ENCODE assay signal across 18 mouse cellular contexts in the genomic region with DNA sequence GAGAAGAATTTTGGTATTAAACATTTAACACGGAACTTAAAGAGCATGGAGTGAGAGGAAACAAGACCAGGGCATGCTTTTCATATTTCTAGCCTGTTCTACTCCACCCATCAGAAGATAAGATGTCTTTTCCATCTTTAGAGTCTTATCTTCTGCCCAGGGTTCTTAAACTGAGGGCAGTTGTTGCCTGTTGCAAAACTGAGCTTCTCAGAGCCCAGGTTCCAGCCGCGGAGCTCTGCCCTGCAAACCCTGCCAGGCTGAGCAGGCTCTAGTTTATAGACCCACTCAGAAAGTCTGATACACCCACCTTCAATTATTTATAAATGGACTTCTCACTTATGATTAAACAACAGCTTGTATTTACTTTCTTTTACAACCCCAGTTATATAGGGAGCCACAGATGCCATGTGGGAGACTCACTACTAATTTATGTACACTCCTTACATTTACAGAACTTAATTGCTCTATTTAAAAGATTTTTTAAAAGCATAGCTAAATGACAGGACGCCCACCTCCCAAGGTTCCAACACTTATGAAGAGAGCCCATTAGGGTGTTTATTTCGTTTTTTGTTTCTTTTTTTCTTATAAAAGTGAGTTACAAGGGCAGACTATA. TPM values are rescaled to one million over a fixed set of nuclear protein-coding genes. Genes with fewer than 3 reads are reported as not detected.
A peak's percentile ranks its signal among the peaks of the same experiment; 100 is the strongest.
DNase-seq lines count a peak whose midpoint lies in the region; ATAC-seq lines count a peak whose summit lies in the region.
"Had no signal": no experiment of that assay in that cellular context is flagged by ENCODE, and none has a peak within 500 bp of the region (broad histone marks: within the 10 kb centered on the region; RNA-seq: fewer than 3 reads in every experiment).

No protein-coding gene starts in this region.

- H3K36me3 ChIP-seq in erythroblast, embryonic 14.5 days (ENCODE audit: control insufficient read depth): peaks cover 95% of the 10 kb centered on the region
- H3K36me3 ChIP-seq in heart, embryonic 15.5 days: peaks cover 6% of the 10 kb centered on the region; the same call in 1 of the 2 replicates
- peaks cover 12% of the 10 kb centered on the region for H3K36me3 ChIP-seq in limb, embryonic 13.5 days

- peak overlapping the region; percentile 35 for H3K27ac ChIP-seq in heart, embryonic 15.5 days
- H3K27ac ChIP-seq in limb, embryonic 13.5 days: peak overlapping the region; percentile 33; the same call in 1 of the 2 replicates
- H3K27ac ChIP-seq: embryonic facial prominence, embryonic 13.5 days had no signal

- H3K27me3 ChIP-seq in erythroblast, embryonic 14.5 days (ENCODE audit: control insufficient read depth): no peaks in the 10 kb centered on the region
- no peaks in the 10 kb centered on the region for H3K27me3 ChIP-seq in heart, embryonic 15.5 days
- H3K27me3 ChIP-seq in limb, embryonic 13.5 days: no peaks in the 10 kb centered on the region
- H3K27me3 ChIP-seq: CH12.LX; embryonic facial prominence, embryonic 13.5 days had no signal

- H3K4me2 ChIP-seq in heart, embryonic 15.5 days: no peak overlapping the region; the same call in 1 of the 2 replicates
- peak overlapping the region; percentile 19 for H3K4me2 ChIP-seq in limb, embryonic 13.5 days (replicated peaks)
- H3K4me2 ChIP-seq: embryonic facial prominence, embryonic 13.5 days had no signal

- H3K9me3 ChIP-seq in erythroblast, embryonic 14.5 days (ENCODE audit: control insufficient read depth, low read length): no peaks in the 10 kb centered on the region
- H3K9me3 ChIP-seq in heart, embryonic 15.5 days (replicated peaks): no peaks in the 10 kb centered on the region
- H3K9me3 ChIP-seq in limb, embryonic 13.5 days: no peaks in the 10 kb centered on the region
- H3K9me3 ChIP-seq: embryonic facial prominence, embryonic 13.5 days had no signal

- peaks cover 80% of the 10 kb centered on the region for H3K4me1 ChIP-seq in erythroblast, embryonic 14.5 days (ENCODE audit: control insufficient read depth)
- H3K4me1 ChIP-seq in heart, embryonic 15.5 days (replicated peaks): peaks cover 75% of the 10 kb centered on the region
- H3K4me1 ChIP-seq in limb, embryonic 13.5 days: peaks cover 69% of the 10 kb centered on the region

- no peak; the same call in 1 of the 2 replicates for ATAC-seq in erythroblast, adult 5-6 weeks (replicated peaks; ENCODE audit: low FRiP score, poor library complexity, severe bottlenecking)
- ATAC-seq in heart, embryonic 15.5 days (replicated peaks; ENCODE audit: insufficient number of reproducible peaks, insufficient read depth, low FRiP score, low read depth): no peak
- peak; percentile 31 for ATAC-seq in limb, embryonic 13.5 days (ENCODE audit: low FRiP score, low read depth)
- ATAC-seq in megakaryocyte-erythroid progenitor cell, adult 5-6 weeks (replicated peaks; ENCODE audit: low FRiP score, low TSS enrichment, poor library complexity, severe bottlenecking): peak; percentile 66
- no peak for ATAC-seq in activated CD4-positive, CD25-positive, alpha-beta regulatory T cell, adult 4 months
- ATAC-seq: forebrain, embryonic 16.5 days; hindbrain, embryonic 16.5 days had no signal

- H3K4me3 ChIP-seq in erythroblast, embryonic 14.5 days (replicated peaks): peak overlapping the region; percentile 46
- H3K4me3 ChIP-seq in heart, embryonic 15.5 days: no peak overlapping the region
- H3K4me3 ChIP-seq in limb, embryonic 13.5 days: no peak overlapping the region
- H3K4me3 ChIP-seq: embryonic facial prominence, embryonic 13.5 days had no signal

- DNase-seq in heart, adult 8-10 months (ENCODE audit: low spot score): no peak
- no peak for DNase-seq in cerebellum, adult 9-11 months
- DNase-seq: adrenal gland, postnatal 10 days; cerebellum, postnatal 36 days; gastrocnemius, postnatal 25 days; kidney, adult 18-20 months; retina, postnatal 1 day; thymus, postnatal 36 days had no signal

- no peak overlapping the region for H3K9ac ChIP-seq in heart, embryonic 15.5 days
- H3K9ac ChIP-seq in limb, embryonic 13.5 days: no peak overlapping the region
- H3K9ac ChIP-seq: embryonic facial prominence, embryonic 13.5 days had no signal

- 48% methylated on average over 5 of the region's 5 CpGs for WGBS in heart, embryonic 15.5 days
- WGBS in limb, embryonic 13.5 days: 38% methylated on average over 5 of the region's 5 CpGs

RNA-seq across cellular contexts. Expression of a gene that starts 11.5 kb away (rescaled TPM):
- polyA plus RNA-seq in erythroblast, embryonic 14.5 days (2012): 1.8 and 1.9 TPM in 2 replicates
- total RNA-seq in erythroblast, adult 5-6 weeks (2015; ENCODE audit: low replicate concordance): 23.6 and 33.4 TPM in 2 replicates
- total RNA-seq in erythroblast, adult 5-6 weeks (2017; ENCODE audit: low replicate concordance): 26.3 and 28.0 TPM in 2 replicates
- polyA plus RNA-seq in heart, embryonic 15.5 days (2015; fragmentation: Nextera tagmentation; extraction: Ambion mirVana): 74.4 and 80.9 TPM in 2 replicates
- total RNA-seq in heart, adult 8-10 months (2022): 10 to 100 TPM; 26.6 to 36.4 (median 30.3) TPM
- polyA plus RNA-seq in limb, embryonic 13.5 days (2015; fragmentation: Nextera tagmentation; extraction: Ambion mirVana): 72.3 and 88.4 TPM in 2 replicates
- total RNA-seq in megakaryocyte-erythroid progenitor cell, adult 5-6 weeks (2014; fragmentation: Nextera tagmentation): 23.4 and 35.5 TPM in 2 replicates
- total RNA-seq in megakaryocyte-erythroid progenitor cell, adult 5-6 weeks (2017): 61.9 and 94.2 TPM in 2 replicates
- 10 to 100 TPM; 31.4 to 31.8 TPM for polyA plus RNA-seq in activated CD4-positive, CD25-positive, alpha-beta regulatory T cell, adult 4 months (2017; shearing (Covaris generic))

Comparison
In these comparisons a context has a peak if more than half of its experiments do, and no peak if none do; other contexts are left out.
1. ATAC-seq: peak in limb, embryonic 13.5 days (single experiment) and megakaryocyte-erythroid progenitor cell, adult 5-6 weeks (single experiment); none in erythroblast, adult 5-6 weeks (single experiment), heart, embryonic 15.5 days (single experiment) and activated CD4-positive, CD25-positive, alpha-beta regulatory T cell, adult 4 months (single experiment).
2. RNA of a gene that starts 11.5 kb away (polyA plus RNA-seq): 74.4 to 80.9 TPM in heart, embryonic 15.5 days, 72.3 to 88.4 TPM in limb, embryonic 13.5 days and 31.4 to 31.8 TPM in activated CD4-positive, CD25-positive, alpha-beta regulatory T cell, adult 4 months; 1.8 to 1.9 TPM in erythroblast, embryonic 14.5 days; every median in the first group is over 10 times any median in the second.